15 mouse cellular contexts compared by ENCODE assay signal in the genomic region with DNA sequence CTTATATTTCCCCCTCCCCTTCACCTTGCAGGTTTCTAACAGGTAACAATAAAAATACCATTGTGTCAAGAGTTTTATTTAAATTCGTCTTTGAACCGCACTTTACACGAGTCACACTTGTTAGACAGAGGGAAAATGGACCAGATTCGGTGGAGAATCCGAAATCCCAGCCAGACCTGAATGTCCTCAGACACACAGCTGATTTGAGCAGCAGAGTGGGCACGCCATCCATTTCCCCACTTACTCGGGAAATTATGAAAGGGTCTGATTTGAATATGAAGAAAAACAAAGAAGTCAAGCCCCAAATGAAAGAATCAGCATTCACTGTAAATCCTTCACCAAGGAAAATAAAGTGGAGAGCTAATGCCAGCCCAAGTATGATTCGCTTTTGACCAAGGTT.
DNase-seq lines count a peak whose midpoint lies in the region; ATAC-seq lines count a peak whose summit lies in the region.
"Had no signal": no experiment of that assay in that cellular context is flagged by ENCODE, and none has a peak within 500 bp of the region (broad histone marks: within the 10 kb centered on the region; RNA-seq: fewer than 3 reads in every experiment).

No protein-coding gene starts in this region.

- H3K27ac ChIP-seq in limb, embryonic 15.5 days, result 0 out of 2 replicates have a peak overlapping the region, but pooled peaks have one; percentile 47
- H3K27ac ChIP-seq in limb, embryonic 10.5 days, result no peak overlapping the region
- peak overlapping the region; percentile 59 for H3K27ac ChIP-seq in forebrain, embryonic 13.5 days
- H3K27ac ChIP-seq in hindbrain, embryonic 15.5 days (replicated peaks), result peak overlapping the region; percentile 6; the same call in 1 of the 2 replicates
- peak overlapping the region; percentile 72; the same call in 1 of the 2 replicates for H3K27ac ChIP-seq in neural tube, embryonic 13.5 days (replicated peaks)
- no peak overlapping the region for H3K27ac ChIP-seq in intestine, embryonic 15.5 days
- H3K27ac ChIP-seq: embryonic facial prominence, embryonic 12.5 days; kidney, postnatal 0 days had no signal

- H3K4me3 ChIP-seq in limb, embryonic 15.5 days, result no peak overlapping the region
- H3K4me3 ChIP-seq in limb, embryonic 10.5 days, result no peak overlapping the region
- no peak overlapping the region for H3K4me3 ChIP-seq in forebrain, embryonic 13.5 days
- no peak overlapping the region for H3K4me3 ChIP-seq in hindbrain, embryonic 15.5 days
- H3K4me3 ChIP-seq in neural tube, embryonic 13.5 days, result no peak overlapping the region
- no peak overlapping the region for H3K4me3 ChIP-seq in intestine, embryonic 15.5 days (replicated peaks)
- H3K4me3 ChIP-seq: embryonic facial prominence, embryonic 12.5 days had no signal

- 67% methylated on average over 8 of the region's 8 CpGs for whole genome bisulfite sequencing in limb, embryonic 15.5 days
- WGBS in limb, embryonic 10.5 days, result 81% methylated on average over 8 of the region's 8 CpGs
- 24% methylated on average over 8 of the region's 8 CpGs for WGBS in forebrain, embryonic 13.5 days
- WGBS in hindbrain, embryonic 15.5 days, result 36% methylated on average over 8 of the region's 8 CpGs
- WGBS in neural tube, embryonic 13.5 days, result 33% methylated on average over 8 of the region's 8 CpGs
- WGBS in intestine, embryonic 15.5 days, result 72% methylated on average over 8 of the region's 8 CpGs

- H3K36me3 ChIP-seq in limb, embryonic 15.5 days, result no peaks in the 10 kb centered on the region
- H3K36me3 ChIP-seq in limb, embryonic 10.5 days, result no peaks in the 10 kb centered on the region
- H3K36me3 ChIP-seq in forebrain, embryonic 13.5 days (ENCODE audit: poor library complexity, severe bottlenecking), result peaks cover 25% of the 10 kb centered on the region
- H3K36me3 ChIP-seq in hindbrain, embryonic 15.5 days, result no peaks in the 10 kb centered on the region
- peaks cover 20% of the 10 kb centered on the region for H3K36me3 ChIP-seq in neural tube, embryonic 13.5 days
- H3K36me3 ChIP-seq in intestine, embryonic 15.5 days, result no peaks in the 10 kb centered on the region

- H3K4me2 ChIP-seq in limb, embryonic 15.5 days, result 0 out of 2 replicates have a peak overlapping the region, but pooled peaks have one; percentile 26
- no peak overlapping the region for H3K4me2 ChIP-seq in forebrain, embryonic 13.5 days
- no peak overlapping the region for H3K4me2 ChIP-seq in hindbrain, embryonic 15.5 days
- H3K4me2 ChIP-seq in neural tube, embryonic 13.5 days, result no peak overlapping the region; the same call in 1 of the 2 replicates
- no peak overlapping the region for H3K4me2 ChIP-seq in intestine, embryonic 15.5 days (replicated peaks)
- H3K4me2 ChIP-seq: liver, embryonic 11.5 days had no signal

- no peak overlapping the region for H3K9ac ChIP-seq in limb, embryonic 15.5 days
- H3K9ac ChIP-seq in forebrain, embryonic 13.5 days, result 0 out of 2 replicates have a peak overlapping the region, but pooled peaks have one; percentile 0
- H3K9ac ChIP-seq in hindbrain, embryonic 15.5 days, result no peak overlapping the region
- H3K9ac ChIP-seq in neural tube, embryonic 13.5 days, result peak overlapping the region; percentile 41
- no peak overlapping the region for H3K9ac ChIP-seq in intestine, embryonic 15.5 days
- H3K9ac ChIP-seq: embryonic facial prominence, embryonic 12.5 days had no signal

- H3K4me1 ChIP-seq in limb, embryonic 15.5 days, result peaks cover 37% of the 10 kb centered on the region
- H3K4me1 ChIP-seq in limb, embryonic 10.5 days, result peaks cover 56% of the 10 kb centered on the region
- peaks cover 75% of the 10 kb centered on the region for H3K4me1 ChIP-seq in forebrain, embryonic 13.5 days
- H3K4me1 ChIP-seq in hindbrain, embryonic 15.5 days (replicated peaks), result peaks cover 74% of the 10 kb centered on the region
- peaks cover 75% of the 10 kb centered on the region for H3K4me1 ChIP-seq in neural tube, embryonic 13.5 days (replicated peaks)
- peaks cover 12% of the 10 kb centered on the region; the same call in 1 of the 2 replicates for H3K4me1 ChIP-seq in intestine, embryonic 15.5 days (replicated peaks)

- H3K27me3 ChIP-seq in limb, embryonic 15.5 days, result no peaks in the 10 kb centered on the region
- H3K27me3 ChIP-seq in limb, embryonic 10.5 days (ENCODE audit: low read depth, poor library complexity, severe bottlenecking), result peaks cover 38% of the 10 kb centered on the region
- 0 out of 2 replicates have a peak, but pooled peaks cover 2% of the 10 kb centered on the region for H3K27me3 ChIP-seq in forebrain, embryonic 13.5 days
- no peaks in the 10 kb centered on the region for H3K27me3 ChIP-seq in hindbrain, embryonic 15.5 days
- H3K27me3 ChIP-seq in neural tube, embryonic 13.5 days, result no peaks in the 10 kb centered on the region
- H3K27me3 ChIP-seq in intestine, embryonic 15.5 days (replicated peaks), result no peaks in the 10 kb centered on the region
- H3K27me3 ChIP-seq: embryonic facial prominence, embryonic 12.5 days had no signal

- ATAC-seq in limb, embryonic 15.5 days (ENCODE audit: insufficient number of reproducible peaks, low FRiP score, low TSS enrichment, low read depth), result no peak
- ATAC-seq in forebrain, embryonic 13.5 days, result no peak
- ATAC-seq in hindbrain, embryonic 15.5 days (ENCODE audit: low FRiP score, low read depth), result no peak
- ATAC-seq in neural tube, embryonic 13.5 days (ENCODE audit: low read depth), result no peak
- no peak for ATAC-seq in intestine, embryonic 15.5 days
- ATAC-seq: inflammation-experienced regulatory T-cells, adult 6 months had no signal

- no peak for DNase-seq in limb, embryonic 10.5 days (ENCODE audit: low spot score)
- no peak for DNase-seq in urinary bladder, postnatal 36 days (ENCODE audit: low spot score in 2 of 2)
- no peak for DNase-seq in cerebellum, postnatal 25 days
- DNase-seq: B cell, adult 2 months; cerebellum, postnatal 36 days; layer of hippocampus, adult 9-11 months had no signal

- no peaks in the 10 kb centered on the region for H3K9me3 ChIP-seq in limb, embryonic 15.5 days
- no peaks in the 10 kb centered on the region for H3K9me3 ChIP-seq in limb, embryonic 10.5 days (replicated peaks)
- H3K9me3 ChIP-seq in forebrain, embryonic 13.5 days (replicated peaks), result no peaks in the 10 kb centered on the region
- H3K9me3 ChIP-seq in hindbrain, embryonic 15.5 days, result no peaks in the 10 kb centered on the region
- no peaks in the 10 kb centered on the region for H3K9me3 ChIP-seq in neural tube, embryonic 13.5 days
- no peaks in the 10 kb centered on the region for H3K9me3 ChIP-seq in intestine, embryonic 15.5 days
- H3K9me3 ChIP-seq: embryonic facial prominence, embryonic 12.5 days had no signal

Comparison
In these comparisons a context has a peak if more than half of its experiments do, and no peak if none do; other contexts are left out.
1. H3K27ac ChIP-seq: peak in limb, embryonic 15.5 days (single experiment), forebrain, embryonic 13.5 days (single experiment), hindbrain, embryonic 15.5 days (single experiment) and neural tube, embryonic 13.5 days (single experiment); none in limb, embryonic 10.5 days (single experiment) and intestine, embryonic 15.5 days (single experiment).
2. H3K9ac ChIP-seq: peak in forebrain, embryonic 13.5 days (single experiment) and neural tube, embryonic 13.5 days (single experiment); none in limb, embryonic 15.5 days (single experiment), hindbrain, embryonic 15.5 days (single experiment) and intestine, embryonic 15.5 days (single experiment).